Mouse (Mus musculus) hindbrain, embryonic 16.5 days (tissue): Measurements from ENCODE around the gene Cldn2. TPM values are rescaled to one million over a fixed set of nuclear protein-coding genes. Genes with fewer than 3 reads are reported as not detected.

Source experiments
- polyA plus RNA-seq: library from polyadenylated mRNA; unstranded; fragments of >200 nt; fragmentation: Nextera tagmentation; extraction: Ambion mirVana; gene quantifications from 2 replicates; pipeline ENCODE4 v1.2.1, GENCODE M21; 2015

Cldn2 gene
- polyA plus RNA-seq, 1 experiment from 2014 or later, result 3.7 TPM

Other genes with a start within 250 kb of the Cldn2 start
- gene Rnf128, start 237.5 kb upstream of the Cldn2 start, polyA plus RNA-seq, result 5.5 and 6.7 TPM in 2 replicates
- 0.43 and 0.55 TPM in 2 replicates for gene Tbc1d8b, start 115.8 kb upstream of the Cldn2 start, polyA plus RNA-seq
- 0.20 TPM in 1 of 2 replicates, not detected in the other for gene Gm15013, start 86.3 kb upstream of the Cldn2 start, polyA plus RNA-seq
- gene Ripply1, start 18.5 kb upstream of the Cldn2 start, polyA plus RNA-seq, result not detected in 2 replicates
- gene Morc4, start 70.8 kb downstream of the Cldn2 start, polyA plus RNA-seq, result 2.6 and 5.3 TPM in 2 replicates
- 3.1 and 4.5 TPM in 2 replicates for gene Rbm41, start 197.8 kb downstream of the Cldn2 start, polyA plus RNA-seq